Mouse (Mus musculus) C2C12 (cell line): ENCODE results near the gene Fosl2. TPM values are rescaled to one million over a fixed set of nuclear protein-coding genes. Genes with fewer than 3 reads are reported as not detected.

Source experiments
- H3K27me3 ChIP-seq: one replicate; pipeline ENCODE4 v1.6.1; 2011; ENCODE audit not compliant: control insufficient read depth, insufficient read depth, insufficient read length
- H3K36me3 ChIP-seq: one replicate; pipeline ENCODE4 v1.6.1; 2011; ENCODE audit not compliant: control insufficient read depth, insufficient read depth
- H3K4me3 ChIP-seq: one replicate; pipeline ENCODE4 v1.5.1; 2011; ENCODE audit warnings: mild to moderate bottlenecking, control low read depth; ENCODE audit not compliant: poor library complexity, insufficient read depth, severe bottlenecking
- H3K79me2 ChIP-seq: one replicate; pipeline ENCODE4 v1.6.1; 2011; ENCODE audit not compliant: control insufficient read depth, insufficient read depth
- H3K79me3 ChIP-seq: one replicate; pipeline ENCODE4 v1.6.1; 2011; ENCODE audit warnings: low read depth, control low read depth
- H3ac ChIP-seq: one replicate; pipeline ENCODE3; 2011; ENCODE audit warnings: low read depth; ENCODE audit not compliant: control insufficient read depth, insufficient read length
- CEBPB ChIP-seq: IDR thresholded peaks from one replicate; pipeline ENCODE4 v1.6.1; 2011; ENCODE audit warnings: low read depth, mild to moderate bottlenecking, control low read depth, moderate library complexity
- CTCF ChIP-seq: IDR thresholded peaks from one replicate; pipeline ENCODE4 v1.5.1; 2011; ENCODE audit not compliant: control insufficient read depth, insufficient read depth, insufficient read length
- FOSL1 ChIP-seq: IDR thresholded peaks from one replicate; pipeline ENCODE4 v1.8.0; 2011; ENCODE audit warnings: mild to moderate bottlenecking, low read length; ENCODE audit not compliant: poor library complexity, insufficient read depth, severe bottlenecking
- MAX ChIP-seq: IDR thresholded peaks from one replicate; pipeline ENCODE4 v1.6.1; 2011; ENCODE audit warnings: mild to moderate bottlenecking, control low read depth
- MYOD1 ChIP-seq: IDR thresholded peaks from one replicate; pipeline ENCODE4 v1.6.1; 2011; ENCODE audit warnings: low read depth; ENCODE audit not compliant: control insufficient read depth, insufficient read length
- MYOG ChIP-seq: IDR thresholded peaks from one replicate; pipeline ENCODE4 v1.6.1; 2011; ENCODE audit not compliant: control insufficient read depth, insufficient read length; ENCODE audit errors: extremely low read depth
- USF1 ChIP-seq: IDR thresholded peaks from one replicate; pipeline ENCODE4 v1.6.1; 2011; ENCODE audit warnings: low read depth, mild to moderate bottlenecking, control low read depth, moderate library complexity
- polyA plus RNA-seq: library from polyadenylated mRNA; unstranded; fragments of >200 nt; fragmentation: generic; extraction: Trizol; gene quantifications from one replicate; pipeline ENCODE4 v1.2.1, GENCODE M21; 2012; ENCODE audit warnings: missing spikeins

Fosl2 gene
- polyA plus RNA-seq, 1 experiment, result 15.3 TPM

DNA sequence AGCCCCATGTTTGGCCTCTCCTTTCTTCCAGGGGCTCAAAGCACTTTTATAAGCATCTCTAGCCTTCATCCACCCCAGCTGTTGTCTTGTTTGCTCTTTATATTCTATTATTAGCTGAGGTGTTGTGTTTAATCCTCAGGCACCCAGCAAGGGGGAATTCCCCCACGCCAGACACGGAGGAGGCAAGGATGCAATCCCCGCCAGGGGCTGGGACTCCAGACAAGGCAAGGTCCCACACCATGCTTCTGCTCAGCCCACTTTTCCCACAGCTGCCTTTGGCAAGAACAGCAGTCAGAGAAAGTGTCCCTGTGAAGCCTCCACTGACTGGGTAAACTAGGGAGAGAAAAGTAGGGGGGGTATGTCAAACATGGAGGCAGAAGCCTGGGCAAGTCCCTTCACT lies 36.9 kb upstream of the Fosl2 start:
- Histone ChIP-seq H3K36me3 (no peaks in the 10 kb centered on the region), H3K79me2 (no peaks in the 10 kb centered on the region), H3K4me3 (no peak overlapping the region), H3K79me3 (no peaks in the 10 kb centered on the region), H3K27me3 (no peaks in the 10 kb centered on the region), H3ac (no peak overlapping the region)
- TF ChIP-seq CEBPB (no peak), MYOD1 (no peak), CTCF (no peak), MAX (no peak), FOSL1 (no peak), USF1 (no peak), MYOG (no peak)

DNA sequence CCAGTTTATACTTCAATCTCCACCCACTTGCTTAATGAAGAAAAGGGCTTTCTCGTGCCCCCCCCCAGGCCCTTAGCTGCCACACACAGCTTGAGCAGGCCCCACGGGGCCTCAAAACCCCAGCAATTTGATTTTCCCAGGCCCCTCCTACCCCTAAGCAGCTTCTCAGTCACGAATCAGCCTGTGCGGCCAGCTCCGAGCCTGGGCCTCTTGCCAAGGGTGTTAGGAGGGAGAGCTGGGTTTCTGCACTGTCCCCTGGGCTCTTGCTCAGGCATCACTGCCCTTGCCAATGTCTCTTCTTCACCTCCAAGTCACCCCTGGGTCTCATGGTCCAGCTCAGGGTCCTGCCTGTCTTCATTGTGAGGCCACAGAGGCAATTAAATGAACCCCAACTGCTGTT lies 33.1 kb upstream of the Fosl2 start:
- Histone ChIP-seq H3K36me3 (no peaks in the 10 kb centered on the region), H3K79me3 (no peaks in the 10 kb centered on the region), H3K4me3 (no peak overlapping the region), H3K79me2 (no peaks in the 10 kb centered on the region), H3K27me3 (no peaks in the 10 kb centered on the region), H3ac (no peak overlapping the region)
- TF ChIP-seq MYOD1, result no peak
- no peak for TF ChIP-seq MAX
- no peak for TF ChIP-seq FOSL1
- no peak for TF ChIP-seq CEBPB
- TF ChIP-seq MYOG, result no peak
- no peak for TF ChIP-seq CTCF
- no peak for TF ChIP-seq USF1

DNA sequence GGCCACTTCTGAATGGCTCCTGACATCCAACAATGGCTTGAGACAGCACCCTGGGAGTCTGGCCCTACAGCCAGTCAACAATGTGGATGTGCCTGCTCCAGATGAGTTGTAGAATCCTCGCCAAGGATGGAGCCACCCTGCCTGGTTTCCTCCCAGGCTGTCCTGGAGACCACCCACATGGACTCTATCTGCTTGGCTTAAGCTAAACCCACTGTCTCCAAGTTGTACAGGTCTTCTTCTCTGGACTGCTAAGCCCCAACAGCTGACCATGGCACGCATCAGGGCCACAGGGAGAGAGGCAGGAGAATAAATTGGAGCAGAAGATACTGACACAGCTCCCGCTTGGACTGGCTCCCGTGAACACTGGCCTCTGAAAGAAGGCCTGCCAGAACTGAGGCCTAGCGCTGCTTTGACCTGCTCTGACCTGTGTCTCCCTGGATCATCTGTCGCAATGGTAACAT lies 32.6 kb upstream of the Fosl2 start:
- Histone ChIP-seq H3K79me3 (no peaks in the 10 kb centered on the region), H3ac (no peak overlapping the region), H3K36me3 (no peaks in the 10 kb centered on the region), H3K79me2 (no peaks in the 10 kb centered on the region), H3K4me3 (no peak overlapping the region), H3K27me3 (no peaks in the 10 kb centered on the region)
- no peak for TF ChIP-seq CTCF
- TF ChIP-seq FOSL1, result no peak
- TF ChIP-seq MAX, result no peak
- TF ChIP-seq MYOD1, result no peak
- TF ChIP-seq CEBPB, result no peak
- TF ChIP-seq MYOG, result no peak
- no peak for TF ChIP-seq USF1

DNA sequence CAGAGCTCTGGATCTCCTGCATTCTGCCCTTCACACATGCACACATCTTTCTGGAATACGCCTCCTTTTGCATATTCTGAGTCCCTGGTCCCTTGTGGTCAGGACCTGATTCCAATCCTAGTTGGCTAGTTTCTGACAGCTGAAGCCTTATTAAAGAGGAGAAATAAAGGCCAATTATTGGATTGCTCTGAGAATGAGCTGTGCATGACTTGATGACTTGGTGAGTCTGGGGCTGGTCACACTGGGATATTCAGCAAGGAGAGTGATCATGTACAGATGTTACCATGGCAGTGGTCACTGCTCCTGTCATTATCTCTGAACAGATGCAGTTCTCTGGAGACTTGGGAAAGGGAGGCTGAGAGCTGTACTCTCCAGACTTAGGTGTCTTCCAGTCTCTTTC lies 32.1 kb upstream of the Fosl2 start:
- Histone ChIP-seq H3K27me3 (no peaks in the 10 kb centered on the region), H3K79me2 (no peaks in the 10 kb centered on the region), H3K4me3 (no peak overlapping the region), H3K36me3 (no peaks in the 10 kb centered on the region), H3ac (no peak overlapping the region), H3K79me3 (no peaks in the 10 kb centered on the region)
- TF ChIP-seq CTCF (no peak), FOSL1 (no peak), MYOD1 (no peak), USF1 (no peak), MAX (no peak), CEBPB (no peak), MYOG (no peak)

DNA sequence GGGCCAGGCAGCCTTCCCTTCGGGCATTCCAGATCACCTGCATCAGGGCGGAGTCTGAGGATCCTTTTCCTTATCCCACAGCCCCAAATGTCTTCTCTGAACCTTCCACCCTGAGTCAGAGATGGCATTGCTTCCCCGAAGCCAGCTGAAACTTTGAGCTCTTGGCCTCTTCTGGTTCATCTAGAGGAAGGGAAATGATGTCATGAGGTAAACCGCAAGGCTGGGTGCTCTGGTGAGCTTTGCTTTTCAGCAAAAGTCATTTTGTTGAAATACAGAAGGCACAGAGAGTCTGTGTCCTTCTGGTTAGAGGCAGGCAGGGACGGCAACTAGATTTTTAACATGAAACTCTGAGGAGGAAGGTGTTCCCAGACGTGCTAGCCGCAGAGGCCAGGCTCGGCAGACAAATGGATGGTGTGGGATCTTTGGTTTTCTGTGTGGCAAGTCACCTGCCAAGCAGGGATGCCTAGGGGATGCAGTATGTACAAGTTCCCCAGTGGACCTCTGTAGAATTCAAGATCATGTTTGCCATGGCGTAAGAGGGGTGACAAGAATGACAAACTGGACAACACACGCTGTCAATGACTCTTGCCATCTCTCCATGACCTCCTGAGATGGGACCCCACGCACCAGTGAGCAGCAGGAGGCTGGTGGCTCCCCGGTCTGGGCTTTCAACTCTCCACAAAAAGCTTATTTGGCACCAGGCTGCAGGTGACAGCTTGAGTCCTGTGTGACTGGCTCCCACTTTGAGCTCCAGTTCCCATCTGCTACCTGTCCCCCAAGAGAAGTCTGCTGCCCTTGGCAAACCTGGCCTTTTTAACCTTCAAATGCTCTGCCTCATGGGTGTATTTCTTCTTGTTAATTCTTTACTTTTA lies 31.2 kb upstream of the Fosl2 start:
- H3K79me3 ChIP-seq, result no peaks in the 10 kb centered on the region
- TF ChIP-seq FOSL1 (no peak), USF1 (no peak), MYOG (no peak), MYOD1 (no peak), MAX (no peak), CEBPB (no peak), CTCF (no peak)
- H3K4me3 ChIP-seq, result no peak overlapping the region
- no peaks in the 10 kb centered on the region for H3K36me3 ChIP-seq
- no peaks in the 10 kb centered on the region for H3K79me2 ChIP-seq
- no peaks in the 10 kb centered on the region for H3K27me3 ChIP-seq
- no peak overlapping the region for H3ac ChIP-seq
